ENCODE assay signal across 39 mouse cellular contexts in the genomic region with DNA sequence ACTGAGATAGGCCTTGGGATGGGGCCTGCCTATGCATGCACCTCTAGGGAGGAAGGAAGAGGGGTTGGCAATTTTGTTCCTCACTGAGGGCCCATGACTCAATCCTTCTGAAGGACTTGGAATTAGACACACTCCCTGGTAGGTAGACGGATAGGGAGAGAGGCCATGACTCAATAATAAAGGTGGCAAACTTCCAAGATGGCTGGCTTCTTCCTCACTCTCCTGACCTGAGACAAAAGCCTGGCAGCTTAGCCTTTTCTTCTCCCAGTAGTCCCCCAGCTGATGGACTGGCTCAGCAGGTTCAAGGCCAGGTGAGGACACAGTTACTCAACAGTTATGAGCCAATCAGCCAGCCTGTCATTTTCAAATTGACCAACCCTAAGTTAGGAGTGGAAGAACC. TPM values are rescaled to one million over a fixed set of nuclear protein-coding genes. Genes with fewer than 3 reads are reported as not detected.
DNase-seq lines count a peak whose midpoint lies in the region; ATAC-seq and TF ChIP-seq lines count a peak whose summit lies in the region.
"Had no signal": no experiment of that assay in that cellular context is flagged by ENCODE, and none has a peak within 500 bp of the region (broad histone marks: within the 10 kb centered on the region; RNA-seq: fewer than 3 reads in every experiment).

No protein-coding gene starts in this region.

- no peaks in the 10 kb centered on the region for H3K36me3 ChIP-seq in intestine, postnatal 0 days (ENCODE audit: control insufficient read depth, insufficient read depth)
- H3K36me3 ChIP-seq: embryonic facial prominence, embryonic 10.5 days; embryonic facial prominence, embryonic 15.5 days; heart, embryonic 13.5 days; hindbrain, embryonic 10.5 days; hindbrain, embryonic 15.5 days; limb, embryonic 12.5 days; liver, embryonic 15.5 days; midbrain, embryonic 12.5 days had no signal

- H3K4me2 ChIP-seq in intestine, postnatal 0 days (replicated peaks; ENCODE audit: low read depth), result no peak overlapping the region
- H3K4me2 ChIP-seq: embryonic facial prominence, embryonic 15.5 days; forebrain, embryonic 13.5 days; heart, embryonic 13.5 days; hindbrain, embryonic 15.5 days; limb, embryonic 12.5 days; liver, embryonic 15.5 days; lung, embryonic 14.5 days; midbrain, embryonic 12.5 days had no signal

- no peak overlapping the region for H3K27ac ChIP-seq in intestine, postnatal 0 days (ENCODE audit: low read depth, low read length)
- H3K27ac ChIP-seq: embryonic facial prominence, embryonic 10.5 days; embryonic facial prominence, embryonic 15.5 days; forebrain, embryonic 13.5 days; heart, embryonic 13.5 days; hindbrain, embryonic 10.5 days; hindbrain, embryonic 15.5 days; limb, embryonic 12.5 days; liver, embryonic 15.5 days; midbrain, embryonic 12.5 days had no signal

- peak; percentile 65 for DNase-seq in heart, adult 11 months
- DNase-seq in heart, postnatal 36 days, result no peak
- DNase-seq in Muller cell, postnatal 12 days (ENCODE audit: inconsistent ontology term), result peak; percentile 27
- peak; percentile 66 for DNase-seq in adrenal gland, postnatal 10 days
- DNase-seq in gonadal fat pad, adult 2 months (ENCODE audit: low read depth), result peak; percentile 98
- DNase-seq in left cerebral cortex, adult 9 months (ENCODE audit: low spot score in 2 of 2), result no peak
- DNase-seq: cerebellum, adult 8-10 months; cerebellum, postnatal 25 days; gastrocnemius, postnatal 36 days; heart, postnatal 10 days; kidney, adult 18-20 months; kidney, postnatal 10 days; layer of hippocampus, adult 9-11 months; lung, embryonic 14.5 days; lung, postnatal 14 days; right cerebral cortex, adult 18-20 months; spleen, adult 18-20 months had no signal

- no peak overlapping the region for H3K9ac ChIP-seq in intestine, postnatal 0 days (ENCODE audit: low read depth, low read length)
- H3K9ac ChIP-seq: embryonic facial prominence, embryonic 15.5 days; forebrain, embryonic 13.5 days; heart, embryonic 13.5 days; hindbrain, embryonic 15.5 days; limb, embryonic 12.5 days; liver, embryonic 15.5 days; lung, embryonic 14.5 days; midbrain, embryonic 12.5 days had no signal

- no peaks in the 10 kb centered on the region for H3K4me1 ChIP-seq in intestine, postnatal 0 days (replicated peaks; ENCODE audit: control insufficient read depth, insufficient read depth, low read length)
- H3K4me1 ChIP-seq: embryonic facial prominence, embryonic 10.5 days; forebrain, embryonic 13.5 days; heart, embryonic 13.5 days; hindbrain, embryonic 10.5 days; hindbrain, embryonic 15.5 days; limb, embryonic 12.5 days; liver, embryonic 15.5 days; midbrain, embryonic 12.5 days had no signal

- ATAC-seq in intestine, postnatal 0 days, result no peak
- ATAC-seq in CD4-positive, CD25-positive, alpha-beta regulatory T cell, adult 4 months, result no peak
- ATAC-seq: activated CD4-positive, CD25-positive, alpha-beta regulatory T cell, adult 4 months; forebrain, embryonic 13.5 days; inflammation-experienced regulatory T-cells, adult 6 months had no signal

- H3K27me3 ChIP-seq in intestine, postnatal 0 days (replicated peaks; ENCODE audit: control insufficient read depth, insufficient read depth, low read length), result no peaks in the 10 kb centered on the region
- H3K27me3 ChIP-seq: embryonic facial prominence, embryonic 15.5 days; forebrain, embryonic 13.5 days; heart, embryonic 13.5 days; hindbrain, embryonic 15.5 days; limb, embryonic 12.5 days; liver, embryonic 15.5 days had no signal

- no peaks in the 10 kb centered on the region for H3K9me3 ChIP-seq in intestine, postnatal 0 days (ENCODE audit: control insufficient read depth)
- H3K9me3 ChIP-seq: embryonic facial prominence, embryonic 10.5 days; embryonic facial prominence, embryonic 15.5 days; forebrain, embryonic 13.5 days; heart, embryonic 13.5 days; hindbrain, embryonic 10.5 days; hindbrain, embryonic 15.5 days; limb, embryonic 12.5 days; liver, embryonic 15.5 days; midbrain, embryonic 12.5 days had no signal

- intact Hi-C loops in heart, postnatal 36 days (cut with DNase I), result no loop called here

- no peak overlapping the region for H3K4me3 ChIP-seq in intestine, postnatal 0 days (ENCODE audit: low read depth, low read length)
- H3K4me3 ChIP-seq: embryonic facial prominence, embryonic 10.5 days; embryonic facial prominence, embryonic 15.5 days; forebrain, embryonic 13.5 days; heart, embryonic 13.5 days; hindbrain, embryonic 10.5 days; hindbrain, embryonic 15.5 days; limb, embryonic 12.5 days; liver, embryonic 15.5 days; midbrain, embryonic 12.5 days had no signal

- TF ChIP-seq CTCF in intestine, postnatal 0 days (IDR thresholded peaks at IDR 0.05; ENCODE audit: low read depth), result no peak

- 43% methylated on average over 1 of the region's 1 CpGs for WGBS in intestine, postnatal 0 days

RNA-seq across cellular contexts. Expression of a gene that starts 5.2 kb away (rescaled TPM):
- not detected for total RNA-seq in heart, postnatal 36 days (2021)
- not detected for total RNA-seq in adrenal gland, postnatal 10 days (2021)
- 0.36 and 0.42 TPM in 2 replicates for polyA plus RNA-seq in gonadal fat pad, adult 2 months (2012; rRNA removed)
- polyA plus RNA-seq in intestine, postnatal 0 days (2015; fragmentation: Nextera tagmentation; extraction: Ambion mirVana), result not detected in 2 replicates
- not detected for polyA plus RNA-seq in CD4-positive, CD25-positive, alpha-beta regulatory T cell, adult 4 months (2017; shearing (Covaris generic))
- total RNA-seq: gastrocnemius, adult 18-20 months; gastrocnemius, postnatal 36 days; heart, adult 8-10 months; heart, postnatal 10 days; left cerebral cortex, adult 18-20 months; left cerebral cortex, postnatal 25 days; liver, adult 2 months; megakaryocyte, adult 5-6 weeks had no signal
- polyA plus RNA-seq: activated CD4-positive, CD25-positive, alpha-beta regulatory T cell, adult 4 months; embryonic facial prominence, embryonic 10.5 days; embryonic facial prominence, embryonic 15.5 days; forebrain, embryonic 13.5 days; heart, embryonic 13.5 days; hindbrain, embryonic 10.5 days; hindbrain, embryonic 15.5 days; inflammation-experienced regulatory T-cells, adult 6 months; limb, embryonic 12.5 days; liver, adult 2 months; liver, embryonic 15.5 days; lung, embryonic 14.5 days; midbrain, embryonic 12.5 days; neural tube, embryonic 14.5 days; testis, adult 2 months had no signal

RNA-seq across cellular contexts. Expression of a gene that starts 18.8 kb away (rescaled TPM):
- not detected for total RNA-seq in heart, postnatal 36 days (2021)
- total RNA-seq in adrenal gland, postnatal 10 days (2021), result not detected
- polyA plus RNA-seq in gonadal fat pad, adult 2 months (2012; rRNA removed), result not detected in 2 replicates
- polyA plus RNA-seq in intestine, postnatal 0 days (2015; fragmentation: Nextera tagmentation; extraction: Ambion mirVana), result not detected in 2 replicates
- not detected for polyA plus RNA-seq in CD4-positive, CD25-positive, alpha-beta regulatory T cell, adult 4 months (2017; shearing (Covaris generic))
- total RNA-seq: gastrocnemius, adult 18-20 months; gastrocnemius, postnatal 36 days; heart, adult 8-10 months; heart, postnatal 10 days; left cerebral cortex, adult 18-20 months; left cerebral cortex, postnatal 25 days; liver, adult 2 months; megakaryocyte, adult 5-6 weeks had no signal
- polyA plus RNA-seq: activated CD4-positive, CD25-positive, alpha-beta regulatory T cell, adult 4 months; embryonic facial prominence, embryonic 10.5 days; embryonic facial prominence, embryonic 15.5 days; forebrain, embryonic 13.5 days; heart, embryonic 13.5 days; hindbrain, embryonic 10.5 days; hindbrain, embryonic 15.5 days; inflammation-experienced regulatory T-cells, adult 6 months; limb, embryonic 12.5 days; liver, adult 2 months; liver, embryonic 15.5 days; lung, embryonic 14.5 days; midbrain, embryonic 12.5 days; neural tube, embryonic 14.5 days; testis, adult 2 months; thymus, postnatal 0 days had no signal

RNA-seq across cellular contexts. Expression of a gene that starts 27.0 kb away (rescaled TPM):
- total RNA-seq in heart, postnatal 36 days (2021), result 1 to 10 TPM in 1 of 2 experiments, under 1 TPM in 1; 0.72 to 1.3 TPM
- total RNA-seq in adrenal gland, postnatal 10 days (2021), result 1 to 10 TPM; 3.4 to 4.1 TPM
- polyA plus RNA-seq in gonadal fat pad, adult 2 months (2012; rRNA removed), result 8.5 and 9.5 TPM in 2 replicates
- 0.52 and 2.0 TPM in 2 replicates for polyA plus RNA-seq in intestine, postnatal 0 days (2015; fragmentation: Nextera tagmentation; extraction: Ambion mirVana)
- 1 to 10 TPM; 2.0 to 4.4 TPM for polyA plus RNA-seq in CD4-positive, CD25-positive, alpha-beta regulatory T cell, adult 4 months (2017; shearing (Covaris generic))
- total RNA-seq: gastrocnemius, postnatal 36 days; left cerebral cortex, adult 18-20 months; left cerebral cortex, postnatal 25 days; megakaryocyte, adult 5-6 weeks had no signal
- polyA plus RNA-seq: embryonic facial prominence, embryonic 10.5 days; embryonic facial prominence, embryonic 15.5 days; forebrain, embryonic 13.5 days; hindbrain, embryonic 10.5 days; limb, embryonic 12.5 days; liver, embryonic 15.5 days; lung, embryonic 14.5 days; thymus, postnatal 0 days had no signal

RNA-seq across cellular contexts. Expression of a gene that starts 47.5 kb away (rescaled TPM):
- total RNA-seq in heart, postnatal 36 days (2021), result not detected
- not detected for total RNA-seq in adrenal gland, postnatal 10 days (2021)
- polyA plus RNA-seq in gonadal fat pad, adult 2 months (2012; rRNA removed), result not detected in 2 replicates
- not detected in 2 replicates for polyA plus RNA-seq in intestine, postnatal 0 days (2015; fragmentation: Nextera tagmentation; extraction: Ambion mirVana)
- not detected for polyA plus RNA-seq in CD4-positive, CD25-positive, alpha-beta regulatory T cell, adult 4 months (2017; shearing (Covaris generic))
- total RNA-seq: gastrocnemius, adult 18-20 months; gastrocnemius, postnatal 36 days; heart, adult 8-10 months; heart, postnatal 10 days; left cerebral cortex, adult 18-20 months; left cerebral cortex, postnatal 25 days; liver, adult 2 months; megakaryocyte, adult 5-6 weeks had no signal
- polyA plus RNA-seq: activated CD4-positive, CD25-positive, alpha-beta regulatory T cell, adult 4 months; embryonic facial prominence, embryonic 15.5 days; forebrain, embryonic 13.5 days; heart, embryonic 13.5 days; hindbrain, embryonic 10.5 days; hindbrain, embryonic 15.5 days; limb, embryonic 12.5 days; liver, adult 2 months; liver, embryonic 15.5 days; lung, embryonic 14.5 days; midbrain, embryonic 12.5 days; neural tube, embryonic 14.5 days; testis, adult 2 months; thymus, postnatal 0 days had no signal

Comparison
In these comparisons a context has a peak if more than half of its experiments do, and no peak if none do; other contexts are left out.
1. DNase-seq: peak in heart, adult 11 months (single experiment), Muller cell, postnatal 12 days (single experiment), adrenal gland, postnatal 10 days (single experiment) and gonadal fat pad, adult 2 months (single experiment); none in heart, postnatal 36 days (0 of 2) and left cerebral cortex, adult 9 months (0 of 2).